Mouse (Mus musculus): ENCODE data around the gene Vmn1r2. TPM values are rescaled to one million over a fixed set of nuclear protein-coding genes. Genes with fewer than 3 reads are reported as not detected.

Vmn1r2 gene
- polyA plus RNA-seq (2017; shearing (Covaris generic)) = not detected

GRCm38 (mm10) chr4:3167020-3167419 is at the start of gene Vmn1r2:
TSS of gene Vmn1r2 (plus strand) at chr4:3167320.

DNA sequence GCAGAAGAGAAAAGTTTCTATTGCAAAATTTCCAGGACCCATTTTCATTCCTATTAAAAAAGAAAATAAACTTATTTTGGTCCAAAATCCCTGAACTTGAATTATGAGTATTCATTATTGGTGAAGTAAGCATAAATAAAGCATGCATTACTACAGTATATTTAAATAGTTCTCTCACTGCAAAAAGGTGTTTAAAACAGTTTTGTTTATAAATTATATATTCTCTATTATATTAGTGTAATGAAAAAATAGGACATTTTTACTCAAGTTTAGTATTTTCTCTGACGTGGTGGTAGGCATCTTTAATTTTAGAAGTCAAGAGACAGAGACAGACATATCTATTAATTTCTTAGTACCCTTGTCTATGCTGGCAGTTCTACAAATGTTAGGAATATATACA is 18.1 kb downstream of the Vmn1r2 start, which contains the start of gene Vmn1r3:
Gene Vmn1r3 (minus strand): TSS at position 101 of the 400 bp plus-strand sequence.

Other genes starting within 250 kb of the Vmn1r2 start
- gene Vmn1r3, start 18.0 kb downstream of the Vmn1r2 start, polyA plus RNA-seq (2017; shearing (Covaris generic)) = not detected